7 mouse cellular contexts compared by ENCODE assay signal in genomic region chr17:64003444-64003843, GRCm38 (mm10).
DNase-seq lines count a peak whose midpoint lies in the region; ATAC-seq lines count a peak whose summit lies in the region.

No protein-coding gene starts in this region.

- no peak overlapping the region for H3K27ac ChIP-seq in embryonic facial prominence, embryonic 11.5 days (replicated peaks; ENCODE audit: low read depth, low read length)
- no peak overlapping the region for H3K27ac ChIP-seq in forebrain, embryonic 15.5 days (replicated peaks)

- no peak overlapping the region for H3K4me3 ChIP-seq in embryonic facial prominence, embryonic 11.5 days (ENCODE audit: low read depth, low read length)
- no peak overlapping the region for H3K4me3 ChIP-seq in forebrain, embryonic 15.5 days

- ATAC-seq in embryonic facial prominence, embryonic 11.5 days (replicated peaks; ENCODE audit: insufficient number of reproducible peaks, low FRiP score, low TSS enrichment, low read depth): no peak
- no peak for ATAC-seq in activated CD4-positive, CD25-positive, alpha-beta regulatory T cell, adult 4 months
- no peak for ATAC-seq in forebrain, embryonic 15.5 days (replicated peaks)

- H3K4me2 ChIP-seq in embryonic facial prominence, embryonic 11.5 days (ENCODE audit: low read depth, low read length): no peak overlapping the region
- H3K4me2 ChIP-seq in forebrain, embryonic 15.5 days (replicated peaks): no peak overlapping the region

- 78% methylated on average over 13 of the region's 13 CpGs for WGBS in embryonic facial prominence, embryonic 11.5 days
- WGBS in forebrain, embryonic 15.5 days: 73% methylated on average over 13 of the region's 13 CpGs

- H3K9me3 ChIP-seq in embryonic facial prominence, embryonic 11.5 days (replicated peaks; ENCODE audit: control insufficient read depth, low read length): no peaks in the 10 kb centered on the region
- H3K9me3 ChIP-seq in forebrain, embryonic 15.5 days: no peaks in the 10 kb centered on the region

- peak; percentile 39 to 52 for DNase-seq in urinary bladder, adult 18-20 months (ENCODE audit: low spot score in 2 of 2)
- no peak for DNase-seq in urinary bladder, postnatal 10 days (ENCODE audit: low spot score)
- DNase-seq in embryonic facial prominence, embryonic 11.5 days (ENCODE audit: low spot score): peak; percentile 26
- peak; percentile 36 for DNase-seq in heart, postnatal 4 days
- no peak for DNase-seq in right cerebral cortex, postnatal 36 days (ENCODE audit: low spot score in 2 of 2)

- no peaks in the 10 kb centered on the region for H3K36me3 ChIP-seq in embryonic facial prominence, embryonic 11.5 days (replicated peaks; ENCODE audit: control insufficient read depth, insufficient read depth, low read depth, low read length)
- H3K36me3 ChIP-seq in forebrain, embryonic 15.5 days: no peaks in the 10 kb centered on the region

- H3K4me1 ChIP-seq in embryonic facial prominence, embryonic 11.5 days (ENCODE audit: control insufficient read depth, insufficient read depth, low read length): no peaks in the 10 kb centered on the region
- no peaks in the 10 kb centered on the region for H3K4me1 ChIP-seq in forebrain, embryonic 15.5 days

- H3K9ac ChIP-seq in embryonic facial prominence, embryonic 11.5 days (replicated peaks; ENCODE audit: low read length): no peak overlapping the region
- H3K9ac ChIP-seq in forebrain, embryonic 15.5 days (replicated peaks): no peak overlapping the region

- no peaks in the 10 kb centered on the region for H3K27me3 ChIP-seq in embryonic facial prominence, embryonic 11.5 days (ENCODE audit: control insufficient read depth, insufficient read depth, low read length)
- no peaks in the 10 kb centered on the region for H3K27me3 ChIP-seq in forebrain, embryonic 15.5 days

Comparison
In these comparisons a context has a peak if more than half of its experiments do, and no peak if none do; other contexts are left out.
1. DNase-seq: peak in urinary bladder, adult 18-20 months (2 of 2), embryonic facial prominence, embryonic 11.5 days (single experiment) and heart, postnatal 4 days (single experiment); none in urinary bladder, postnatal 10 days (single experiment) and right cerebral cortex, postnatal 36 days (0 of 2).